Mouse (Mus musculus): ENCODE measurements around the gene Bhlhb9. TPM values are rescaled to one million over a fixed set of nuclear protein-coding genes. Genes with fewer than 3 reads are reported as not detected.
A peak's percentile ranks its signal among the peaks of the same experiment; 100 is the strongest.

Gene Bhlhb9
- polyA plus RNA-seq, 1 experiment, result 3.2 TPM

DNA sequence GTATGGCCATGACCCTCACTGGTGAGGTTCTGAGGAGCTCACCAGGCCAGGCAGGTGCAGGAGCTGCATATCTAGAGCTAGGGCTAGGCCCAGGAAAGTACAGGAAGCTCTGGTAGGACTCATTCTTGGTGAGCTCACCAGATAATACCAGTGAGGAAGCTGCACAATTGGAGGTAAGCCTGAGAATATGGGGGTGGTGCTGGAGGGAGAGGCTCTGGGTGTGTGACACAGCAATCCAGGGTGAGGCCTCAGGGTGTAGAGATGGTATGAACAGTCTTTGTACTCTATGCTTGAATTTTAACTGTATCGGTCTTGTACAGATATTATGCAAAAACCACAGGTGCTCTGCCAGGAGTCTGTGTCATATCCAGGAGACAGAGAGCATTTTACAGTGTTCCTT, 82.2 kb downstream of the Bhlhb9 start:
- H3K4me1 ChIP-seq (ENCODE audit: control insufficient read depth, insufficient read depth, low read length), result no peaks in the 10 kb centered on the region
- H3K27ac ChIP-seq (ENCODE audit: control insufficient read depth, insufficient read depth, low read depth, low read length, poor library complexity), result no peak overlapping the region
- TF ChIP-seq CTCF (IDR thresholded peaks at IDR 0.05; ENCODE audit: control insufficient read depth, insufficient read depth, low read length) (no peak), POLR2A (IDR thresholded peaks at IDR 0.05; ENCODE audit: borderline replicate concordance, control insufficient read depth, low read depth, low read length) (no peak)
- H3K4me3 ChIP-seq (replicated peaks; ENCODE audit: control insufficient read depth, low read depth, low read length), result no peak overlapping the region
- WGBS, result 76% methylated on average over 1 of the region's 1 CpGs

DNA sequence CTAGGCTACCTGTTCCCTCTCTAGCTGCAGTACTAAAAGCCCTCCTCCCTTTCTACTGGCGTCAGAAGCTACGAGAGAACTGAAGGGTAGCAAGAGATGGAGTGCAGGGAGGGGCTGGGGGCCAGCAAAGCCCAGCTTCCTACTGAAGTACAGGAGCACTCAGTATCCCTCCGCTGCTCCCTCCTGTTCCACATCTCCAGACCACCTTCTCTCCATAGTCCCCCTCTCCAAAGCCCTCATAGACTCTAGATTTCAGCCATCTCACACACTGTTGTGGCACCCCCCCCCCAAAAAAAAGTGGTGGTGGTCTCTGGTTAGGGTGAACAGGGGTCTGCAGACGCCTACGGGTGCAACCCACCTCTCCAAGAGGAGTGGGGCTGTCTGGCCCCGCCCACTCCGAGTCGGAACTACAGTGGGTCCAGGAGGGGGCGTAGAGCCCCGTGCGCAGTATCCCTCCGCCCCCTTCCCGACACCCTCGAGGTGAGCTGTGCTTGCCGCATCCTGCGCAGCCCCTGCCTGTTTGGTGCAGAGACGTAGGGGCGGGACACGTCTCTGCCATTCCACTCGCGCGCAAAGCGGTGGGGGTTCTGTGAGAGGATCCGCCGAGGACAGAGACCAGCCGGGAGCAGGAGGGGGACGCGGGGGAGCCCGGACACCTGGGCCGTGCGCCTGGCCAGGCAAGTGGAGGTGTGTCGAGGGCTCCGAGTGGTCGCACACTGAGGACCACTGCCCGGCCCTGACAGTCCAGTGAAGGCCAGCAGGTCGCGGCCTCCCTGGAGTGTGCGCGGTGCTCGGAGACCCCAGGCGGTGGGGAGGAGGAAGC, 88.2 kb downstream of the Bhlhb9 start:
- WGBS, result 22% methylated on average over 41 of the region's 41 CpGs
- TF ChIP-seq POLR2A (IDR thresholded peaks at IDR 0.05; ENCODE audit: borderline replicate concordance, control insufficient read depth, low read depth, low read length), result no peak
- no peak for TF ChIP-seq CTCF (IDR thresholded peaks at IDR 0.05; ENCODE audit: control insufficient read depth, insufficient read depth, low read length)
- no peak overlapping the region for H3K27ac ChIP-seq (ENCODE audit: control insufficient read depth, insufficient read depth, low read depth, low read length, poor library complexity)
- no peaks in the 10 kb centered on the region for H3K4me1 ChIP-seq (ENCODE audit: control insufficient read depth, insufficient read depth, low read length)
- H3K4me3 ChIP-seq (replicated peaks; ENCODE audit: control insufficient read depth, low read depth, low read length), result peak overlapping the region; percentile 72

DNA sequence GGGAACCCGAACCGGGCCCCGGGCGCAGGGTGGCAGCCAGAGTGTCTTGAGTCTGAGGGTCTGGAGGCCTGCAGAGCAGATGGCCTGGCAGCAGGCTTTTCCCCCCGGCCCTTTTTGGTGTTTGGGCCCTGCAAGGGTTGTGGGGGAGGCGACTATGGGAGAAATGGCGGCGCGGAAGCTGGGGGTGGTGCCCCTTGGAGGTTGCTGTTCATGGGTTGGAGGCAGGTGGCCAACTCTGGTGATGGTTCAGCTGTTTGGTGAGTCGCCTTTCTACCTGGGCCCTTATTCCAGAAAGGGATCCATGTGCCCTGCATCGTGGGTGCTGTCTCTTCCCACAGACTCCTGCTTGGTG, 88.8 kb downstream of the Bhlhb9 start:
- TF ChIP-seq POLR2A (IDR thresholded peaks at IDR 0.05; ENCODE audit: borderline replicate concordance, control insufficient read depth, low read depth, low read length) (no peak), CTCF (IDR thresholded peaks at IDR 0.05; ENCODE audit: control insufficient read depth, insufficient read depth, low read length) (no peak)
- WGBS, result 15% methylated on average over 10 of the region's 11 CpGs
- Histone ChIP-seq H3K4me1 (ENCODE audit: control insufficient read depth, insufficient read depth, low read length) (no peaks in the 10 kb centered on the region), H3K4me3 (replicated peaks; ENCODE audit: control insufficient read depth, low read depth, low read length) (peak overlapping the region; percentile 72), H3K27ac (ENCODE audit: control insufficient read depth, insufficient read depth, low read depth, low read length, poor library complexity) (no peak overlapping the region)

DNA sequence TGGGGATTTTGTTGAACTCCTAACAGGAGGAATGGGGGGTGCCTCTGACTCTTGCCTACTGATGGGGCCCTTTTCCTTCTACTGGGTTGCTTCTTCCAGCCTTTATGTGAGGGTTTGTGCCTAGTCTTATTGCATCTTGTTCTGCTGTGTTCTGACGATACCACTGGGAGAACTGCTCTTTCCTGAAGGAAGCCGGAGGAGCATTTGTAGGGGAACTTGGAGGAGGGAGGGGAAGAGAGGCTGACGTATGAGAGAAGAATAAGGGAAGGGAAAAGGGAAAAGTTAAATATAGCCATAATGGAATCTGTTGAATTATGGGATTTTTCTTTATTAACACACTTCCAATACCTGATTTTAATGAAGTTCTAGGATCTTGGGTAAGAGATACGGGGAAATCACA, 119.2 kb downstream of the Bhlhb9 start:
- Histone ChIP-seq H3K27ac (ENCODE audit: control insufficient read depth, insufficient read depth, low read depth, low read length, poor library complexity) (no peak overlapping the region), H3K4me1 (ENCODE audit: control insufficient read depth, insufficient read depth, low read length) (no peaks in the 10 kb centered on the region), H3K4me3 (replicated peaks; ENCODE audit: control insufficient read depth, low read depth, low read length) (no peak overlapping the region)
- TF ChIP-seq POLR2A (IDR thresholded peaks at IDR 0.05; ENCODE audit: borderline replicate concordance, control insufficient read depth, low read depth, low read length) (no peak), CTCF (IDR thresholded peaks at IDR 0.05; ENCODE audit: control insufficient read depth, insufficient read depth, low read length) (no peak)
- WGBS, result 89% methylated on average over 4 of the region's 4 CpGs

DNA sequence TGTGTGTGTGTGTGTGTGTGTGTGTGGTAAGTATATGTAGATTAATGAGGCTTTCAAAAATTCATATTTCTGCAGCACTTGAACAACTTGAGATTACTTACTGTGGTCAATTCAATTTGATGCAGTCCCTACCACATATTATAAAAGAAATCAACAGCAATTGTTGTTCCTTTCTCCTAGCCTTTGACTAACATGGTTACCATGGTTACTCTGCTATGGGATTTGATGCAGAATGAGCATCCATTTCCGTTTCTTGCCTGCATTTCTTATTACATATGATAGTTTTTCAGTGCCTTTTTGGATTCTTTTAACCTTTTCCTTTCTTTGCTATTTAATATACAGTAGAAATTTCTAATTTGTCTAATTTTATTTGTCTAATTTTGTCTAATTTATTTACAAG, 119.7 kb downstream of the Bhlhb9 start:
- Histone ChIP-seq H3K4me3 (replicated peaks; ENCODE audit: control insufficient read depth, low read depth, low read length) (no peak overlapping the region), H3K4me1 (ENCODE audit: control insufficient read depth, insufficient read depth, low read length) (no peaks in the 10 kb centered on the region), H3K27ac (ENCODE audit: control insufficient read depth, insufficient read depth, low read depth, low read length, poor library complexity) (no peak overlapping the region)
- TF ChIP-seq POLR2A (IDR thresholded peaks at IDR 0.05; ENCODE audit: borderline replicate concordance, control insufficient read depth, low read depth, low read length), result no peak
- no peak for TF ChIP-seq CTCF (IDR thresholded peaks at IDR 0.05; ENCODE audit: control insufficient read depth, insufficient read depth, low read length)
- 70% methylated on average over 1 of the region's 1 CpGs for WGBS

DNA sequence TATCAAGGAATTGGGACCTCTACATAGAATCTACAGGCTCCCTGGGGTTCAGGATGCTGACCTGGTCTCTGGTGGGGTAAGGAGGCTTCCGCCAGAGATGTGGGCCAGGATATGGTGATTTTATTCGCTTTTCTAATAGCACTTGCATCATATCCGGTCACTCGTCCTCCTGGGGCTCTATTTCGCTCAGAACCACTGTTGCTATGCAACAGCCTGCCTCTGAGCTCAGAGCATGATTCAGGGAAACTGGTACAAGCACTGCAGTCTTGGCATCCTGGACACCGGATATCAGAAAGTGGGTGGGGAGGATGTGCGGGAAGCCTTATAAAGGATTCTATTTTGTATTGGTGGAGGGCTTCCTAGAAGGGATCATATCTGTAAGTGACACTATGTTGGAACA, 124.8 kb downstream of the Bhlhb9 start:
- TF ChIP-seq CTCF (IDR thresholded peaks at IDR 0.05; ENCODE audit: control insufficient read depth, insufficient read depth, low read length) (no peak), POLR2A (IDR thresholded peaks at IDR 0.05; ENCODE audit: borderline replicate concordance, control insufficient read depth, low read depth, low read length) (no peak)
- Histone ChIP-seq H3K27ac (ENCODE audit: control insufficient read depth, insufficient read depth, low read depth, low read length, poor library complexity) (no peak overlapping the region), H3K4me3 (replicated peaks; ENCODE audit: control insufficient read depth, low read depth, low read length) (no peak overlapping the region), H3K4me1 (ENCODE audit: control insufficient read depth, insufficient read depth, low read length) (no peaks in the 10 kb centered on the region)
- 79% methylated on average over 7 of the region's 7 CpGs for WGBS

DNA sequence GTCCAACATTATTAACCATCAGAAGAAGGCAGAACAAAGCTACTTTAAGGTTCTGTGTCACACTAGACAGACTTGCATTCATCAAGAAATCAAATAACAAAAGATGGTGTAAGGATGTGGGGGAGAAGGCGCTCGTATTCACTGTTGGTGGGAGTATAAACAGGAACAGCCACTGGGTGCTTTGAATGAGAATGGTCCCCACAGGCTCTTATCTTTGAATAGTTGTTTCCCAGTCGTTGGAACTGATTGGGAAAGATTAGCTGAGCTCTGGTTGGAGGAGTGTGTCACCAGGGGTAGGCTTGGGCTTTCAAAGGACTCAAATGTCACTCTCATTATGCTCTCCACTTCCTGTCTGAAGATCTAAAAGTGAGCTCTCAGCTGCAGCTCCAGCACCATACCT, 128.5 kb downstream of the Bhlhb9 start:
- no peak overlapping the region for H3K27ac ChIP-seq (ENCODE audit: control insufficient read depth, insufficient read depth, low read depth, low read length, poor library complexity)
- TF ChIP-seq POLR2A (IDR thresholded peaks at IDR 0.05; ENCODE audit: borderline replicate concordance, control insufficient read depth, low read depth, low read length) (no peak), CTCF (IDR thresholded peaks at IDR 0.05; ENCODE audit: control insufficient read depth, insufficient read depth, low read length) (no peak)
- 50% methylated on average over 3 of the region's 3 CpGs for WGBS

DNA sequence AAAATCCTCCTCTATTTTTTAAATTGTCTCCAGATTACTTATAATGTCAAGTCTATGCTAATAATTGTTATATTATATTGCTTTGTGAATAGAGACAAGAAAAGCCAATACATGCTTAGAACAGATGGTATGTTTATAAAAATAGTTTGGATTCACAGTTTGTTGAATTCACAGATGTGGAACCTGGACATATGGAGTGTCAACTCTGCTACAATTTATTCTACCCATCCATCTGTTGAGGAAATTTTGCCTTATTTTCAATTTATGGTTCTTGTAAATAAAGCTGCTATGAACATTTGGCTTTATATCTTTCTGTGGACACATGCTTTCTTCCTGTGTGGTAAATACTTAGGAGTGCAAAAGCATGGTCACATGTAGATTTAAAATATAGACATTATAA, 131.2 kb downstream of the Bhlhb9 start:
- no peak overlapping the region for H3K4me3 ChIP-seq (replicated peaks; ENCODE audit: control insufficient read depth, low read depth, low read length)
- no peak for TF ChIP-seq POLR2A (IDR thresholded peaks at IDR 0.05; ENCODE audit: borderline replicate concordance, control insufficient read depth, low read depth, low read length)
- no peak for TF ChIP-seq CTCF (IDR thresholded peaks at IDR 0.05; ENCODE audit: control insufficient read depth, insufficient read depth, low read length)
- no peaks in the 10 kb centered on the region for H3K4me1 ChIP-seq (ENCODE audit: control insufficient read depth, insufficient read depth, low read length)
- no peak overlapping the region for H3K27ac ChIP-seq (ENCODE audit: control insufficient read depth, insufficient read depth, low read depth, low read length, poor library complexity)

More for the DNA sequence above, 128.5 kb downstream of the Bhlhb9 start:
- Histone ChIP-seq H3K4me1 (ENCODE audit: control insufficient read depth, insufficient read depth, low read length) (no peaks in the 10 kb centered on the region), H3K4me3 (replicated peaks; ENCODE audit: control insufficient read depth, low read depth, low read length) (no peak overlapping the region)

DNA sequence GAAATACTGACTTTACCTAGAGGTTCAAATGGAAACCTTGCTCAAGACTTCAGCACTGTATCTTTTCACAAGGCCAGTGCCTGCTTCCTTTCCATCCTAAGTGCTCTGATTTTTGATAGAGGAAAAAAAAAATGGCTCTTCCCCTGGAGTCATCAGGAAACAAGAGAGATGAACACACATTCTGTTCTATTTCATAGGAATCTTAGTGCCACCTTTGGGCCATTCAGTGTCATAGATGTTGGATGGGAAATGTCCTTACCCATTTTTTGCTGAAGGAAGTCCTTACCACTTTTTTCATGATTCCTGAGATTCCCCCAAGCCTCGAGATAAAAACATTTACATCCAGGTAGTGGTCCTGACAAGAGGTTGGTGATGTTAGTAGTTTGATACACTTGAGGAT, 139.1 kb downstream of the Bhlhb9 start:
- TF ChIP-seq CTCF (IDR thresholded peaks at IDR 0.05; ENCODE audit: control insufficient read depth, insufficient read depth, low read length) (no peak), POLR2A (IDR thresholded peaks at IDR 0.05; ENCODE audit: borderline replicate concordance, control insufficient read depth, low read depth, low read length) (no peak)
- Histone ChIP-seq H3K4me3 (replicated peaks; ENCODE audit: control insufficient read depth, low read depth, low read length) (no peak overlapping the region), H3K4me1 (ENCODE audit: control insufficient read depth, insufficient read depth, low read length) (no peaks in the 10 kb centered on the region), H3K27ac (ENCODE audit: control insufficient read depth, insufficient read depth, low read depth, low read length, poor library complexity) (no peak overlapping the region)
- 52% methylated on average over 1 of the region's 1 CpGs for WGBS

Other genes starting within 250 kb of the Bhlhb9 start
- not detected in 2 replicates for gene Nxf7, start 198.8 kb upstream of the Bhlhb9 start, polyA plus RNA-seq (2011; ENCODE audit: insufficient read depth, insufficient read length, low replicate concordance, missing spikeins)
- not detected in 2 replicates for gene Prame, start 169.9 kb upstream of the Bhlhb9 start, polyA plus RNA-seq (2011; ENCODE audit: insufficient read depth, insufficient read length, low replicate concordance, missing spikeins)
- not detected in 2 replicates for gene Tcp11x2, start 103.8 kb upstream of the Bhlhb9 start, polyA plus RNA-seq (2011; ENCODE audit: insufficient read depth, insufficient read length, low replicate concordance, missing spikeins)
- not detected in 2 replicates for gene Tmsb15a, start 72.3 kb upstream of the Bhlhb9 start, polyA plus RNA-seq (2011; ENCODE audit: insufficient read depth, insufficient read length, low replicate concordance, missing spikeins)
- gene Armcx5, start 54.9 kb upstream of the Bhlhb9 start, polyA plus RNA-seq (2011; ENCODE audit: insufficient read depth, insufficient read length, low replicate concordance, missing spikeins), result 4.5 and 4.8 TPM in 2 replicates
- 5.7 and 12.5 TPM in 2 replicates for gene Gprasp1, start 54.9 kb upstream of the Bhlhb9 start, polyA plus RNA-seq (2011; ENCODE audit: insufficient read depth, insufficient read length, low replicate concordance, missing spikeins)
- 2.6 TPM in 1 of 2 replicates, not detected in the other for gene Gprasp2, start 41.4 kb downstream of the Bhlhb9 start, polyA plus RNA-seq (2011; ENCODE audit: insufficient read depth, insufficient read length, low replicate concordance, missing spikeins)
- 0.84 and 1.00 TPM in 2 replicates for gene Arxes2, start 196.2 kb downstream of the Bhlhb9 start, polyA plus RNA-seq (2011; ENCODE audit: insufficient read depth, insufficient read length, low replicate concordance, missing spikeins)
- gene Arxes1, start 235.8 kb downstream of the Bhlhb9 start, polyA plus RNA-seq (2011; ENCODE audit: insufficient read depth, insufficient read length, low replicate concordance, missing spikeins), result 1.9 TPM in 1 of 2 replicates, not detected in the other